Mouse (Mus musculus) heart, embryonic 16.5 days (tissue): ENCODE results near the gene Tssk2. TPM values are rescaled to one million over a fixed set of nuclear protein-coding genes. Genes with fewer than 3 reads are reported as not detected.

Experiments used
- ATAC-seq: fragments of 200-750 bp; cut with Nextera tagmentation; replicated peaks from 2 replicates; pipeline ENCODE4 v1.8.0; 2017; ENCODE audit warnings: moderate number of reproducible peaks; ENCODE audit not compliant: insufficient read depth, low FRiP score; ENCODE audit errors: extremely low read depth
- H3K27ac ChIP-seq: fragments of 300-500 bp; sonication (generic); 2 replicates; pipeline ENCODE4 v1.5.1; 2014; ENCODE audit warnings: mild to moderate bottlenecking, low read length, control low read depth, moderate library complexity
- H3K27me3 ChIP-seq: fragments of 300-500 bp; sonication (generic); 2 replicates; pipeline ENCODE4 v1.6.1; 2014; ENCODE audit warnings: low read length, mixed read lengths; ENCODE audit not compliant: control insufficient read depth, insufficient read depth
- H3K36me3 ChIP-seq: fragments of 300-500 bp; sonication (generic); 2 replicates; pipeline ENCODE4 v1.6.1; 2014; ENCODE audit not compliant: control insufficient read depth, insufficient read depth
- H3K4me1 ChIP-seq: fragments of 300-500 bp; sonication (generic); 2 replicates; pipeline ENCODE4 v1.6.1; 2014; ENCODE audit warnings: low read length, mixed read lengths; ENCODE audit not compliant: control insufficient read depth, insufficient read depth
- H3K4me2 ChIP-seq: fragments of 300-500 bp; sonication (generic); 2 replicates; pipeline ENCODE4 v1.6.1; 2014; ENCODE audit warnings: low read depth, mild to moderate bottlenecking, control low read depth, low read length
- H3K4me3 ChIP-seq: fragments of 300-500 bp; sonication (generic); 2 replicates; pipeline ENCODE4 v1.5.1; 2014; ENCODE audit warnings: mild to moderate bottlenecking, control low read depth, low read length
- H3K9ac ChIP-seq: fragments of 300-500 bp; sonication (generic); 2 replicates; pipeline ENCODE4 v1.6.1; 2014; ENCODE audit warnings: low read length, control low read depth
- H3K9me3 ChIP-seq: fragments of 300-500 bp; sonication (generic); replicated peaks from 2 replicates; pipeline ENCODE4 v1.6.1; 2016; ENCODE audit warnings: low read length; ENCODE audit not compliant: control insufficient read depth
- WGBS: fragments of 180-500 bp; shearing (Covaris S2); extraction: QIAGEN DNeasy Blood & Tissue Kit; methylation state at CpG from one replicate; pipeline ENCODE4 v1.1.7; 2014; 5-methylcytosine and 5-hydroxymethylcytosine counted together
- polyA plus RNA-seq: library from polyadenylated mRNA; unstranded; fragments of >200 nt; fragmentation: Nextera tagmentation; extraction: Ambion mirVana; gene quantifications from 2 replicates; pipeline ENCODE4 v1.2.1, GENCODE M21; 2015

The Tssk2 gene
- polyA plus RNA-seq = not detected in 2 replicates

DNA sequence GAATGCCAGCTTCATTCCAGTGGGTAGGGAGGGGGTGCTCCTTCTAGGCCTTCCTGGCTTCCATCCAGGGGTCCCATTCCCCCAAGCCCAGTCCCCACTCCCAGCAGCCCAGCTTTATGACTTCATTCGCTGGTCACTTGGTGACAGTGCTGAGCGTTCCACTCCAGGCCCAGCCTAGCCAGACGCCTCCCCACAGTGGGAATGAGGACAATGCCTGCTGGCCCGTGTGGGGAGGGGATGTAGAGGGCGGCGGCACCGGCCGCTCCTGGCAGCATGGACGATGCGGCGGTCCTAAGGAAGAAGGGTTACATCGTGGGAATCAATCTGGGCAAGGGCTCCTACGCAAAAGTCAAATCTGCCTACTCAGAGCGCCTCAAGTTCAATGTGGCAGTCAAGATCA, at the start of gene Tssk2, which contains the start of gene Dgcr2:
TSS of gene Tssk2 (plus strand) at position 176 of the 400 bp plus-strand sequence.
TSS of gene Dgcr2 (minus strand) at position 101 of the 400 bp plus-strand sequence.
- Histone ChIP-seq H3K27ac (no peak within 1 kb of the TSS), H3K27me3 (no peaks in the 10 kb centered on the region), H3K4me1 (no peaks in the 10 kb centered on the region), H3K4me2 (no peak within 1 kb of the TSS), H3K9me3 (no peaks in the 10 kb centered on the region), H3K36me3 (peaks cover 42% of the 10 kb centered on the region), H3K4me3 (no peak within 1 kb of the TSS), H3K9ac (no peak within 1 kb of the TSS)
- WGBS = 89% methylated on average over 14 of the region's 14 CpGs
- ATAC-seq = no peak

DNA sequence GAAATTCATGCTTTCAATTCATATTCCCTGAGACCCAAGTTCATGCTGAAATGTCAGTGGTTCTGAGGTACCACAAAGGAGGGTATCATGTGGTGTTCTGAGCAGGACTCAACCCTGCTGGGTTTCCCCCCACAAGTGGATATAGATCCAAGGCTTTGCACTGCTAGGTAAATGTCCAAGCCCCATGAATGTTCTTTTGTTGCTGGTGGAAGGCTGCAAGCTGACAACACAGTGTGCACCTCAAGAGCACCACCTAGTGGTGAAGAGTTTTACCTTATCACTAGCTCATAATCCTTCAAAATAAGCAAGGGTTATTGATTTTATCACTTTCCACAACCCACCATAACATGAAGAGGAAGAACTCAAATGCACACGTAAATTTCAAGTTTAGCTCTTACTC, 49.5 kb upstream of the Tssk2 start:
- Histone ChIP-seq H3K4me3 (no peak overlapping the region), H3K27ac (no peak overlapping the region), H3K9me3 (no peaks in the 10 kb centered on the region), H3K4me1 (no peaks in the 10 kb centered on the region), H3K9ac (no peak overlapping the region), H3K4me2 (no peak overlapping the region), H3K27me3 (no peaks in the 10 kb centered on the region), H3K36me3 (peaks cover 44% of the 10 kb centered on the region)
- 18% methylated on average over 1 of the region's 1 CpGs for WGBS
- ATAC-seq = no peak

- no peak overlapping the region for H3K27ac ChIP-seq
- no peak for ATAC-seq
- 75% methylated on average over 6 of the region's 6 CpGs for WGBS
Observed at GRCm38 (mm10) chr16:17849486-17849885, 49.0 kb upstream of the Tssk2 start.

GRCm38 (mm10) chr16:17851331-17851730, 47.1 kb upstream of the Tssk2 start:
- Histone ChIP-seq H3K4me2 (no peak overlapping the region), H3K27ac (no peak overlapping the region), H3K4me3 (no peak overlapping the region), H3K4me1 (no peaks in the 10 kb centered on the region), H3K9me3 (no peaks in the 10 kb centered on the region), H3K27me3 (no peaks in the 10 kb centered on the region), H3K9ac (no peak overlapping the region), H3K36me3 (peaks cover 42% of the 10 kb centered on the region)
- WGBS = 96% methylated on average over 5 of the region's 5 CpGs
- no peak for ATAC-seq

More at GRCm38 (mm10) chr16:17849486-17849885, 49.0 kb upstream of the Tssk2 start:
- no peak overlapping the region for H3K4me3 ChIP-seq
- no peaks in the 10 kb centered on the region for H3K9me3 ChIP-seq
- H3K9ac ChIP-seq = no peak overlapping the region
- no peaks in the 10 kb centered on the region for H3K27me3 ChIP-seq
- H3K4me1 ChIP-seq = no peaks in the 10 kb centered on the region
- H3K4me2 ChIP-seq = no peak overlapping the region
- peaks cover 44% of the 10 kb centered on the region for H3K36me3 ChIP-seq

DNA sequence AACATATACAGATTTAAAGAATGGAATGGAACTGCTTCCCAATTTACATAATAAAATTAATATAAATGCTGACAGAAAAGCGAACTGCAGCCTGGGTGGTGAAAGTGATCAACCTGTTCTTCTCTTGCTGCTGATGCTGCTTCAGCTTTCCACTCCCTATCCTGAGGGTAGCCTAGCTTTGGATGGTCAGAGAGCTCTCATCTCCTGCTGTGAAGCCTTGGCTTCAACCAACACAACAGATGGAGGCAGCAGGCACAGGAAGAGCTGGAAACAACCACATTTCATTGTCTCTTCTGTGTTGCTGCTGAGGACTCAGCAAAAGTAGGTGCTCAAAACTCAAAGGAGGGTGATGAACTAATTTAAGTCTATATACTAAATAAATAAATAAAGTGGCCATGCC, 46.6 kb upstream of the Tssk2 start:
- H3K27ac ChIP-seq = no peak overlapping the region
- ATAC-seq = no peak
- no peak overlapping the region for H3K4me2 ChIP-seq
- 93% methylated on average over 1 of the region's 1 CpGs for WGBS
- no peak overlapping the region for H3K9ac ChIP-seq
- no peaks in the 10 kb centered on the region for H3K4me1 ChIP-seq
- peaks cover 46% of the 10 kb centered on the region for H3K36me3 ChIP-seq
- H3K4me3 ChIP-seq = no peak overlapping the region
- H3K9me3 ChIP-seq = no peaks in the 10 kb centered on the region
- no peaks in the 10 kb centered on the region for H3K27me3 ChIP-seq

DNA sequence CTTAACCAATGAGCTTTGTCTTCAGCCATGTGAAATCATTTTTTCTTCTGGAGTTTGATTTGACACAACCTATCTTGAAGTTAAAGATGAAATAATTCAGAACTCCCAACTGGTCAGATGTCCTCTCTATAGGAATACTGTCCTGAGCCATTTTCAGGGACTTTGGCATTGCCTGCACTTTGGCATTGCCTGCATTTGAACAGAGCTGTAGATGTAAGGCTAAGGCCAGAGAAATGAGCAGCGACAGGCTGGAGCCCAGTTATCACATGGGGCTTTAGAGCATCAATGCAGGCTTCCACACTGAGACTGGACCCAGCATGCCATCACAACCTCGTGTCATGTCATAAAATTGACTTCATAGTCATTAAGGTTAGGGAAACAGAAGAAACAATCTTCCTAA, 45.2 kb upstream of the Tssk2 start:
- no peak overlapping the region for H3K4me3 ChIP-seq
- WGBS = 86% methylated on average over 2 of the region's 2 CpGs
- H3K9ac ChIP-seq = no peak overlapping the region
- ATAC-seq = no peak
- no peaks in the 10 kb centered on the region for H3K27me3 ChIP-seq
- H3K4me2 ChIP-seq = no peak overlapping the region
- H3K4me1 ChIP-seq = no peaks in the 10 kb centered on the region
- peaks cover 58% of the 10 kb centered on the region for H3K36me3 ChIP-seq
- H3K27ac ChIP-seq = no peak overlapping the region
- H3K9me3 ChIP-seq = no peaks in the 10 kb centered on the region

DNA sequence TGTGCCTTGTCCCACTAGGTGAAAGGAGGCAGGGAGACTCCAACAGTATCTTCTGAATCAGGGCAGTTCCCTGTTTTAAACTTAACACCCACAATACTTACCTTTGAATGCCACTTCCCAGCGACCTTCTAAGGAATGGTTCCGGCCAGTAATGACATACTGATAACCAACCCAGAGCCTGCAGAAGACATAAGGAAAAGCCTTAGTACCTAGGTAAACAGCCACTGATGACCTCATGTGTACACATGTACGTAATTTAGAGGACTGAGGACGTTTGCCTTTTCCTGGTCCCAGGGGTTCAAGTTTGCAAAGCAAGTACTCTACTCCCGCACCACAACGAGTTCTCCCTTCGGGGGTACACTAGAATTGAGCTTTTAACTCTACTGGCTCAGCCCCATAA, 41.3 kb upstream of the Tssk2 start:
- no peak overlapping the region for H3K9ac ChIP-seq
- WGBS = 86% methylated on average over 7 of the region's 7 CpGs
- no peak for ATAC-seq
- H3K27ac ChIP-seq = no peak overlapping the region
- H3K36me3 ChIP-seq = peaks cover 59% of the 10 kb centered on the region
- H3K27me3 ChIP-seq = no peaks in the 10 kb centered on the region
- no peaks in the 10 kb centered on the region for H3K9me3 ChIP-seq
- H3K4me2 ChIP-seq = no peak overlapping the region
- no peak overlapping the region for H3K4me3 ChIP-seq
- no peaks in the 10 kb centered on the region for H3K4me1 ChIP-seq

- Histone ChIP-seq H3K36me3 (peaks cover 52% of the 10 kb centered on the region), H3K27me3 (no peaks in the 10 kb centered on the region), H3K4me2 (no peak overlapping the region), H3K9me3 (no peaks in the 10 kb centered on the region), H3K4me3 (no peak overlapping the region), H3K4me1 (no peaks in the 10 kb centered on the region), H3K9ac (no peak overlapping the region), H3K27ac (no peak overlapping the region)
- ATAC-seq = no peak
Observed at GRCm38 (mm10) chr16:17858592-17858991, 39.8 kb upstream of the Tssk2 start.

GRCm38 (mm10) chr16:17865293-17865692, 33.1 kb upstream of the Tssk2 start:
- no peak for ATAC-seq
- 78% methylated on average over 2 of the region's 2 CpGs for WGBS
- no peaks in the 10 kb centered on the region for H3K9me3 ChIP-seq
- no peak overlapping the region for H3K4me2 ChIP-seq
- no peak overlapping the region for H3K4me3 ChIP-seq
- 0 out of 2 replicates have a peak, but pooled peaks cover 3% of the 10 kb centered on the region for H3K36me3 ChIP-seq
- no peak overlapping the region for H3K27ac ChIP-seq
- H3K9ac ChIP-seq = no peak overlapping the region
- no peaks in the 10 kb centered on the region for H3K27me3 ChIP-seq
- no peaks in the 10 kb centered on the region for H3K4me1 ChIP-seq
